Mouse (Mus musculus) T-helper 17 cell (primary cell): ENCODE data around the gene Exoc4.

ENCODE experiments used
- in situ Hi-C, 2 experiments: fragments of 300-600 bp; cut with MboI, MseI; formaldehyde crosslinking; loops; 1 replicate in 1 of 2; 2 replicates in 1 of 2; pipeline ENCODE4 v1.15.1; 2025; ENCODE audit warnings: high pct_unique_total_duplicates in 2 of 2

The Exoc4 gene

DNA sequence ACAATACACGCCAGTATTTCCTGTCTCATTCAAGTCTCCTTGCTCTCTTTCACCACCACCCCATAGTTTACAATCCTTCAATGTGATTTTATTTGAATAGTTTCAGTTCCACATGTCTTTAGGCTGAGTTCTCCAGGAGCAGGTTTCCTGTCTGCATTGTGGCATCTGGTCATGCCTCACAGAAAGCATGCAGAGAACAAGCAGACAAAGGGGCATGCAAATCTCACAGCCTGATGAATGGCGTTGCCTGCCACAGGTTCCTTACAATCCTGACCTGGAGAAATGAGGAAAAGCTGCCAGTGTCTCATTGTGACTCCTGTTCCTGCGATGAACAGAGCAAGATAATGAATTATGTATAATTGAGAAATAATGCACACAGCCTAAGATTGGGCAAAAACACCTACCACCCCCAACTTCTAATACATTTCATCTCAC lies 490.0 kb downstream of the Exoc4 start:
- in situ Hi-C loops = no loop called here

DNA sequence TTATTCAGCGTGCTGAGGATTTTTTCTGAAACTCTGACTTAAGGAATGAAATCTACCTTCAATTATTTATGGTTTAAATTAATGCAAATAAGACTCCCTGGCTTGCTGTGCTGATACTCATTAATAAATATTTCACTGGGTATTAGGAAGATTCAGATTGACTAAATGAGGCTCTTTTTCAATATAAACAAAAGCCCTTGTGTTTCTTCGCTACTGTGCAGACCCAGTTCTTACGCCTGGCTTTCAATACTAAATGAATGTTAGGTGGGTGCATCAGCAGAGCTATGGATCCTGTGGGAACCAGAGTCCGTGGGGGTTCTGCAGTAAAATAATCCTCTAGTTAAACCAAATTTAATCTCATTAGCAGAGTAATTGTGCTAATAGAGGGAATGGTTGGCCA lies 490.4 kb downstream of the Exoc4 start:
- in situ Hi-C loops = no loop called here

DNA sequence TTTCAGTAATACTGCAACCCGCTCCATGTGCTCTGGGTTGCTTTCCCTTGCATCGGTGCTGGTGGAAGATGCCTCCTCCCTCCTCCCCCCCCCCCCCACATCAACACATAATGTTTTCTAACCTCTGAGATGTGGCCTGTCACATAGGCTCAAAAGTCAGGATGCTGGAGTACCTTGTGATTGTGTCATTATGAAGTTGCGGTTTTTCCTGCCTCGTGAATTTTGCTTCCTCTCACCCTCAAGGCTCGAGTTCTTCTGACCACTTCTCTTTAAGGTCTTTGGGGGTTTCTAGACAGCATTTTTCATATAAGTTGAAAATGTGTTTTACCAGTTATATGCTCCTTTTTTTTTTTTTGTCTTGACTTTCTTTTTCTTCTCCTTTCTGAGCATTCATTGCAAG lies 507.1 kb downstream of the Exoc4 start:
- in situ Hi-C loops = no loop called here

DNA sequence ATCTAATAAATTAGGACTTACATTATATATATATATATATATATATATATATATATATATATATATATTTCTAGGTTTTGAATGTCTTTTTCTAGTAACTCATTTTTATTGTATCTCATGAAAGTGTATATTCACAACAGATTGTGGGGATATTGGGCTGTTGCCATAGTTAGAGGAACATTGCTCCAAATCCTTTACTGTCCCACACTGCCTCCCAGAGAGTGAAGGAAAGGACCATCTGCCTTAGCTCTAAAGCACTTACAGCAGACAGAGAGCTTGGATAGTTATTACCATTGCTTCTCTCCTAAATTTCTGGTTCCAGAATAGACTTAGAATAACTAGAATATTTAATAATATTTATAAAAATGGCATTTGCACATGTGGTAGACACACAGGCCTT lies 512.7 kb downstream of the Exoc4 start:
- in situ Hi-C loops = loop anchor here in 1 of 2 experiments (5.0 kb wide), 1 partner anchor 529 kb away; no protein-coding TSS in a partner anchor

DNA sequence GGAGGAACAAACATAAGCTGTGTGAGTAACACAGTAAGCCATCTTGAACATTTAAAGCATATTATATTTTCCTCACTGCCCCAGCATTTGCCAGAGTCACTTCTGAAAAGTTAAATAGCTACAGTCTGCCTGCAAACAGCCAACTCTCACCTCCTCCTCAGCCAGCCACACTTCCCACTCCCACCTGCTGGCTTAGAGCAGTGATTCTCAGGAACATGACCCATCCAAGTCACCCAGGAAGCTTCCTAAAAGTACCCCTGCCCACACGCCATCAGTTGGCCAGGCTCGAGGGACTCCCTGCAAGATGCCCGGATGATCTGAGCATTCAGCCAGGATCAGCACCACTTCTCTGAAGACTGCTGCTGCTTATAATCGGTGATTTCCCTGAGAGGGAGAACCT lies 514.4 kb downstream of the Exoc4 start:
- in situ Hi-C loops = loop anchor here in 1 of 2 experiments (5.0 kb wide), 1 partner anchor 531 kb away; no protein-coding TSS in a partner anchor

DNA sequence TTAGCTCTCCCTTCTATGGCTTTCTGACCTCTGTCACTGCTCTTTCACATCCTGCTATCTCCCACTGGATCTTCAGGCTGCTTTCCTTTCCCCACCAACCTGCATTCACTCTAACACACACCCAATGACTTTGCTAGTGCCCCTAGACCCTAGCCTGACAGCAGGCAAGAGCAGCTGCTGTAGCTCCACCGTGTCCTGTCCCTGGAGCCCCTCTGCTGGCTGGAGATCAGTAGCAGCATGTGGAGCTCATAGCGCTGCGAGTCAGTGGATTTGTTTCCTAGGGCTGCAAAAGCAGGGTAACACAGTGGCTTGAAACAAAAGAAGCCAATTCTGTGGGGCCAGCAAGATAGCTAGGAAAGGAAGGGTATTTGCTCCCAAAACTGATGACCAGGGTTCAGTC lies 515.1 kb downstream of the Exoc4 start:
- in situ Hi-C loops = loop anchor here in 1 of 2 experiments (5.0 kb wide), 1 partner anchor 532 kb away; no protein-coding TSS in a partner anchor

DNA sequence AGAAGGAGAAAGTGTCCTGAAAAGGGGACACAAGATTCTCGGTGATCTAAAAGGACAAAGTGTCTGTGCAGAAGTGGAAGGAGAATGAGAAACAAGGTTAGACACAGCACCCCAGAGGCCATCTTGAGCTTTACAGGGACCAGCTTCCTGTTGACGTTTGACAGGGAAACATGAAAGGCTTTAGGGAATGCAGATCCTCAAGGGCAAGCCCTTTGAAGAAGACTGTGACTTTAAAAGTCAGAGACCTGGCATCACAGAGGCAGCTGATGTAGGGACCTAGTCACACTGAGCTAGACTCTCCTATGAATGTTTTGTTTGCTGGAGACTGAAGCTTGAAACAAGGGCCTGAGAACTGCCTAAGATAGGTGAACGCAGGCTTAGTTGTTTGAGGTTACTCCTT lies 520.4 kb downstream of the Exoc4 start:
- in situ Hi-C loops = no loop called here

DNA sequence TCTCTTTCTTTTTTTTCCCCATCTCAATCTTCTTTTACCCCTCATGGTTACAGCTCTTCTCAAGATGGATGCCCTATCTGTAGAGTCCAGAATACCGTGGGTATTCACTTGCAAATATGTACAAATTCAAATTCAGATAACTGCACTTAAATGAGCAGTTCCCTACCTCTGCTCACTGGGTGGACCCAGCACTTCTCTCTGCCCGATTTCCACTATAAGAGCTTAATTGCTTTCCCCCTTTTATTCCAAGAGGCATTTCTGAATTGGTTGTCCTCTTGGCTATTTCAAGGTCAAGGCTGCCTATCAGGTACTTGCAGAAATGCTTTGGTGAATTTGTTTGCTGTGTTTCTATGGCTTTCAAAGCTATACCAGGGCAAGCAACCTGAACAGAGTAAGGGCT lies 521.1 kb downstream of the Exoc4 start:
- in situ Hi-C loops = no loop called here

DNA sequence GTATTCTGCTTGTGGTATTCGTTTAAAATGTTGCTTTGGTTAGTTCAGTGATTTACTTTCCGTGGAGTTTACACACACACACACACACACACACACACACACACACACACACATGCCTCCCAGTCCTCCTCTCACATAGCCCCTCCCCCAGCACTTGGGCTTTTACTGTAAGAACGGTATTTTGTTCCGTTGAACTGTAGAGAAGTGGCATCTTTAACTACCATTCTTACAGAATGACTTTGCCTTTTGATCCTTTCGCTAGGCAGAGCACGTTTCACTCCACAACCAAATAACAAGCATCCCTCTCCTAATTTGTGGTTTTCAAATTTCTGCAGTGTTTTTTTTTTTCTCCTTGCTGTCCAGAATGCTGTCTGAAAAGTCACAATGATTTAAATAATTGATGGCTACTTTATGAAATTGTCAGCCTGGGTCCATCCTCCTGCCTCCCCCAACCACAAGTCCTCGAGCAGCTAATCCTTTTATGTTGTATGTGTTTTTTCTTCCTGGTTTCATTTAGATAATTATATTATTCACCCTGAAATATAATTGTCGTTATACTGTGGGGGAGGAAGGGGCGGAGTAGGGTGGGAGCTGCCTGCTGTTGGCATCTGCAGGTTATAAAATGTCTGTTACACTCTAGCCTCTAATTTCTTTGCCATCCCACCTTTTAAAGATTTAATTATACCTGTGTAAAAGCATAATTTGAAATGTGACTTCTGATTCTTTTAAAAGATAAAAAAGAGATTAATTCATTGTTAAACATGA lies 523.8 kb downstream of the Exoc4 start:
- in situ Hi-C loops = no loop called here

DNA sequence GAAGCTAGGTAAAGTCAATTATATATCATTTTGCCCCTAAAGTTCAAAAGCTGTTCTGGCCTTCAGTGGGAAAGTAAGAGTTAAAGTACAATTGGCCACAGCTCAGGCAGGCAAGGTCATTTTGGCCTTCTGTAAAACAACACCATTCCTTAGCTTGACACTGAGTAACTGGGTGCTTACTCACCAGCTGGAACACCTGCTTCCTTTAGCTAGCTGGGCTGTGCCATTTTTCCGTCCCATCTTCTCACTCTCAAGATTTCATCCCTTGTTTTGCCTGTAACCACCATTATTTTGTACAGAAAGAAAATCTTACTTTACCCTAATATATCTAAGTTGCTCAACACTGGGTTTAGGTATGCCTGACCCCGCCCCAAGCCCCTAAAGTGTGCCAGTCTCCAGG lies 543.7 kb downstream of the Exoc4 start:
- in situ Hi-C loops = no loop called here

DNA sequence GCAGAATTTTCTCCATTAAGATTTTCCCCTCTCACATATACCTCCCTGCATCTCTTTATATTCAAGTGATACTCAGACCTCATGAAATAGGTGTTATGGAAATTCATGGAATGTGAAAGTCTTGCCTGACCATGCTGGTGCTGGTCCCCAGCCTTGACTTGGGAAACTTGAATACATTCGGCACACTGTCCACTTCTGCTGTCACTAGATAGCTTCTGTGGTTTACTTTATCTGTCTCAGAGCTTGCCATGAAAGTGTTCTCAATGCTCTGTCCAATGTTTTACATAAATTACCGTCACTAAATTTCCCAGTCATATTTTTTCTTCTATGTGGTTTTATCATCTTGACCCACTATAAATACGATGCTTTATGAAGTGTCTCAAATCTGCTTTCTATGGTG lies 552.4 kb downstream of the Exoc4 start:
- in situ Hi-C loops = no loop called here

DNA sequence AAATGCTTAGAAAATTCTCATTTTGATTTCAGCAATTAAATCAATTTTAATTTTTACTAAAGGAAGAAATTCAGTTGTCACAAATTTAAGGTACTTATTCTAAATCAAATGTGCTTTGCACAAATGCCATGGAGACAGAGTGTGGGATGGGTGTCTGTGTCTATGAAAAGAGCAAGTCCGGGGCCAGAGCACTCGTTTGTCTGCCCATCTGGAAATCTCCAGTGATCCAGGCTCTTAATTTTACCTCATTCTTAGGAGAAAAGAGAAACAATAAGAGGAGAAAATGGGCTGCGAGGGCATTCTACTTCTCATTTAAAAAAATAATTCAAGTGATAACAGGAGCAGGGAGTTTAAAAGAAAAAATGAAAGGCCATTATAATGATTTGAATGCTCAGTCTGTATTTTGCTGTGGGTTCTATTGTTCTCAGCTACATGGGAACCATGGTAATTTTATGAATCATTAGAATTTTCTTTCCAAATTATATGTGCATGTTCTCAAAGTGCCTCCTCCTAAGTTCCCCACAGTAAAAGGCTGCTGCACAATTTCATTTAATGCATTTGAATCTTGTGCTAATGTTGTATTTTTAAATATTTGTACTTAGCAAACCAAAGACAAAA lies 554.7 kb downstream of the Exoc4 start:
- in situ Hi-C loops = no loop called here

DNA sequence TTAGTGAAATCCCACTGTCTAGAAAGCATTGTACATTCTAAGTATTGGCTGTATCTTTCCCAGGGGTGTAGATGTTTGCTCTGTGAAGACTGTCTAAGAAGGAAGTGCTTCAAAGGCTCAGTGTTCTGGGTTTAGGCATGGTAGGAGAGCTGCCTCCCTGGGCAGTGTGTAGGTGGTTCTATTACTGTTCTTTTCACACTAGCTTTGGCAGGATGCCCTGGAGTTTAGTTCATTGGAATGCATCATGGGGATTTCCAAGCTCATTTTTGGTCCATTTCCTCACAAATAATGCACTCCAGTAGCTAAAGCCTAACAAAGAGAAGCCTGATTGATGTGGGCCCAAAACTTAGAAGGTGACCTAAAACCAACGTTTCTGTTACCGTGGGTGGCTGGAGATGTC lies 555.9 kb downstream of the Exoc4 start:
- in situ Hi-C loops = no loop called here

DNA sequence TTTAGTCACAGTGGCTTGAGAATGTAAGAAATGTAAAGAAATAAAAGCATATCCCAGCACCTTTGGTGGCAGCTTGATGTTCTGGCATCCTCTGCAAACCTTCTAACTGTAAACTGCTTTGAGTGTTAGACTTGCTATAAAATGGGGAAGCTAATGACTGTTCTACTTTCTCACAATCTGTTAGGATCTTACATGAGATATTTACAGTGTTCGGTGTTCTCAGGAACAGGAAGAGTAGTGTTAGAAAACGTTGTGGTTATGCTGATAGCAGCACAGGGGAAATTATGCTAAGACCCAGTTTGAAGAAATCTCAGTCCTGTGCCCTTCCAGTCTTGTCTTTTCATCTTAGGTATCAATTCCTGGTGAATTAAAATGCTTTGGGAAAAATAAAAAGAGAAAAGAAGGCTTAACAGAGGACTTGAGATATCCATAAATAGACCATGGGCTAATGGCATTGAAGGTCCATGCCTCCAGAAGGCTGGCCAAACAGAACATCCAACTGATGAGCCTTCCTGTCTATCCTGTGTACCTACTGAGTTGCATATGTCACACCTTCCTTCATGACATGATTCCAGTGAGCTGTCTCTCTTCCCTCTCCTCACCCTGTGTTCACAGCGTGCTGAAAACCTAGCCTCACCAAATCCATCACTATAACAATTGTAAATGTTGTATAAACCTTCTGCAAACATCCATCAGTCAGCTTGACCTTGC lies 557.3 kb downstream of the Exoc4 start:
- in situ Hi-C loops = no loop called here

DNA sequence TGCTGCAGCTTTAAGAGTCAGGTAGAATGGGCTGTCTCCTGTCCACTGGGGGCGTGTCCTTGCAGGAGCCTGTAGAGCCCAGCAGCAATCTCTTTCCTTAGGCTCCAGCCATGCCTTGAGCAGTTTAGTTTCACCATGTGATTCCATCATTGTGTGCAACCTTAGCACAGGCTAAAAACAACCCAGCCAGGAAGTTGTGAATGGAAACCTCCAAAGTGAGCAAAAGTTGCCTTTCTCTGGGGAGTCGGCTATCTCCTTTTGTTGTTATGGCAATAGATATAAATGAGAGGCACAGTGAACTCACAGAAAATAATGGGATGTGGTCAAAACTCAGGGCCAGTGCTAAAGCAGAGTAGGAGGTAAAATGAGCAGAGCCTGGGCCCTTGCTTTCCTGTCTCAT lies 565.5 kb downstream of the Exoc4 start:
- in situ Hi-C loops = no loop called here

DNA sequence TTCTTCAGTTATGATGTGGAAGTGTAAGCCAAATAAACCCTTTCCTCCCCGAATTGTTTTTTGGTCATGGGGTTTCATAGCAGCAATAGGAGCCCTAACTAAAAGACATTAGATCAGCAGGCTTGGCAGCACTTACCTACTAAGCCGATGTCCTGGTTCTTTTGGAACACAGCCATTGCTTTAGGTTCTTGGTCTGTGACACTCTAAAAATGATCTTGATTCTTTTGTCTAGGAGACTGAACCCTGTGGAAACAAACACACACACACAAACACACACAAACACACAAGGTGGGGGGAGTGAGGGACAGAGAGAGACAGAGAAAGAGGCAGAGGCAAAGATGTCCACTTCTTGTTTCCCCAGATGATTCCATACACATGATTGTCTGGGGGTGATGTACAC lies 574.3 kb downstream of the Exoc4 start:
- in situ Hi-C loops = loop anchor here in 1 of 2 experiments (10.0 kb wide), 1 partner anchor 408 kb away; no protein-coding TSS in a partner anchor

DNA sequence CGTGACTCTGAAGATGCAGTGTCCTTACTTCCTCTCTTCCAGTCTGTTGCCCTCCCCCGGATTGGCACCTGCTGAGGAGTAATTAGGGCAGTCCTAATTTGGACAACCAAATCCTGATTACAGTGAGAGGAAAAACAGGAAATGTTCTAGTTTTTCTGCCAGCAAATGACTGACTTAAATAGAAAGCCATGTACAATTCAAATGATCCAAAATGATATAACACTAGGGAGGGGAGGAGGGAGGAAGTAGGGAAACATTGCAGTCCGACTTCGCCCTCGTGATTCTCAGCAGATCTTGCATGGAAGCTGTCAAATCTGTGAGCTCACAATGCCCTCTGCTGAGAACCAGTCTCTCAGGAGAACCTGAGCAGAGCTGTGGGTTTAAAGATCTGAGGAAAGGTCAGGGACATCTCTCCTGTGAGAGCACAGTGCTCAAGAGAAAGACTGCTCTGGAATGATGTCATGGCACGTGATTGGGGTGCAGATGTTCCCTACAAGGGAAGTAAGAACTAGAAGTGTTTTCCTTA lies 575.0 kb downstream of the Exoc4 start:
- in situ Hi-C loops = loop anchor here in 1 of 2 experiments (10.0 kb wide), 1 partner anchor 409 kb away; no protein-coding TSS in a partner anchor

DNA sequence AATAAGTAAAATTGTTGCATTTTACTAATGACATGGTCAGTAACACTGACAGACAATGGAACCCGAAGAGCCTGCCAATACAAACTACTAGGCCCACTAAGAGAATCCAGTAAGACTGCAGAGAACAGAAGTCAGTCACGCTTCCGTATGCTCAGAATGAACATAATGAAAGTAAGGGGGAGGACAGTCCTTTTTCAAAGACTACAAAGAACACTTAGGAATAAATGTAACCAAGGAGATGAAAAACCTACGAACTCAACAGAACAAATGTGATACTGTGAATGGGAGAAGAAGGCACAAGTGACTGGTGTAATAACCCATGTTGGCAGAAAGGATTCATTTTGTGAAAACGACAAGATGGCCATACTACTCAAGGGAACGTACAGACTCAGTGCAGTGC lies 579.6 kb downstream of the Exoc4 start:
- in situ Hi-C loops = loop anchor here in 1 of 2 experiments (10.0 kb wide), 1 partner anchor 414 kb away; no protein-coding TSS in a partner anchor

DNA sequence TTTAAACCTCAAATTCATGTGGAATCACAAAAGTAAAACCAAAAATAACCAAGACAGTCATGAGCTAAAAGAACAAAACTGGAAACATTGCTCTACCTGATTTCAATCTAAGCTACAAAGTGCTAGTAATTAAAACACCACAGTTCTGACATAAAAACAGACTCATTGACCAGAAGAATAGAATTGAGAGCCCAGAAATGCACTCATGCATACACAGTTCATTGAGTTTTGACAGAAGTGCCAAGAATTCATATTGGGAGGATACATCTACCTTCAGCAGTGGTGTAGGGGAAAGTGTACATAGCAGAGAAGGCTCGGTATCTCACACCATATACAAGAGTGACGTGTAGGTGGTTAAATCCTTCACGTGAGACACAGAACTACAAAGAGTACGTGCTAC lies 580.4 kb downstream of the Exoc4 start:
- in situ Hi-C loops = loop anchor here in 1 of 2 experiments (10.0 kb wide), 1 partner anchor 414 kb away; no protein-coding TSS in a partner anchor

DNA sequence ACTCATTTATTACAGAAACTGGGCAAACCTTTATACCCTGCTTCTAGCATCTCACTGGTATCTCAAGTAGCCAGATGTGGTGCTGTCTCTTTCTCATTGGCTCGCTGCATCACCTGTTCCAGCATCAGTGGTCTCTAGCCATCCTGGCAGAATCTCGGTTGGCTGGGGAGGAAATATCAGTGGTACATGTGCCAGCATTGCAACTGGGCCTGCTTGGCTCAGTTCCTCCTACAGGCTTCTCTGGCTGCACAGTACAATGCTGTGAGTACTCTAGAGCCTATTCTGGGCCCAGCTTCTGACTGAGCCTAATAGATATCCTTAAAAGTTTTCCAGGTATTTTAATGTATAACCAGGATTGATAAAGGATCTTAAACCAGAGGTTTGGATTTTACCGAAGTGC lies 582.4 kb downstream of the Exoc4 start:
- in situ Hi-C loops = loop anchor here in 1 of 2 experiments (10.0 kb wide), 1 partner anchor 1824 kb away; no protein-coding TSS in a partner anchor

DNA sequence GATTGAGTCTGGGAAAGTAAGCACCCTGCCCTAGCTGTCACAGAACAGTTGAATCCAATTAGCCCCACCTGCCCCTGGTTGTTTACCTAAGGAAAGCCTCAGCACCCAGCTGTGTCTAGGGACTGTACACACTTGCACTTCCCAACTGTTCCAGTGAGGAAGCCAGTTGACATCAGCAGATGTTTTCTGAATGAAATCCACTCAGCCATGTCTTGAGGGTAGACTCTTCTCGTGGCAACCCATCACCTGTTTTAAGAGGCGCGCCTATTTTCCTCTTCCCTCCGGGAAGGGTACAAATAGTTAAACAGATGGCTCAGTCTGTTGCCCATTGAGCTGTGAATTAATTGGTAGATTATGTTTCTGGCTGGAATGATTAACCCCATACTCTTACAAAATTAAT lies 584.1 kb downstream of the Exoc4 start:
- in situ Hi-C loops = loop anchor here in 1 of 2 experiments (10.0 kb wide), 1 partner anchor 1822 kb away; no protein-coding TSS in a partner anchor
